Mouse (Mus musculus) heart, embryonic 14.5 days (tissue): ENCODE results near the gene Slc7a4. TPM values are rescaled to one million over a fixed set of nuclear protein-coding genes. Genes with fewer than 3 reads are reported as not detected.
"Not testable (repeated sequence)": the region's sequence is repeated elsewhere in the genome, so short reads cannot be mapped to it uniquely, and the experiment has no call there.

Experiments used
- ATAC-seq: fragments of 200-750 bp; cut with Nextera tagmentation; 2 replicates; pipeline ENCODE4 v1.8.0; 2017; ENCODE audit warnings: low read depth, moderate TSS enrichment; ENCODE audit not compliant: insufficient number of reproducible peaks, insufficient read depth, low FRiP score
- H3K27ac ChIP-seq, 2 experiments: fragments of 200-500 bp in 1 of 2; fragments of 300-500 bp in 1 of 2; sonication (generic) in 1 of 2; replicated peaks in 1 of 2; 2 replicates each; pipeline ENCODE4 v1.5.1; 2012 to 2014; ENCODE audit warnings: low read depth in 2 of 2, low read length in 2 of 2, control low read depth in 1 of 2, mild to moderate bottlenecking in 1 of 2, mixed read lengths in 1 of 2; ENCODE audit not compliant: control insufficient read depth in 1 of 2, insufficient read depth in 1 of 2
- H3K27me3 ChIP-seq: fragments of 300-500 bp; sonication (generic); 2 replicates; pipeline ENCODE4 v1.6.1; 2014; ENCODE audit warnings: mild to moderate bottlenecking, low read length, control low read depth; ENCODE audit not compliant: control insufficient read depth, insufficient read depth
- H3K36me3 ChIP-seq: fragments of 300-500 bp; sonication (generic); 2 replicates; pipeline ENCODE4 v1.6.1; 2014; ENCODE audit warnings: mild to moderate bottlenecking, control low read depth, low read length, mixed read lengths; ENCODE audit not compliant: control insufficient read depth, insufficient read depth
- H3K4me1 ChIP-seq, 2 experiments: fragments of 200-500 bp in 1 of 2; fragments of 300-500 bp in 1 of 2; sonication (generic) in 1 of 2; 2 replicates each; pipeline ENCODE4 v1.6.1; 2012 to 2014; ENCODE audit warnings: low read length in 2 of 2, control low read depth in 1 of 2, mixed read lengths in 1 of 2; ENCODE audit not compliant: control insufficient read depth in 2 of 2, insufficient read depth in 2 of 2
- H3K4me2 ChIP-seq: fragments of 300-500 bp; sonication (generic); 2 replicates; pipeline ENCODE4 v1.6.1; 2014; ENCODE audit warnings: mild to moderate bottlenecking, low read length
- H3K4me3 ChIP-seq, 2 experiments: fragments of 200-500 bp in 1 of 2; fragments of 300-500 bp in 1 of 2; sonication (generic) in 1 of 2; 2 replicates each; pipeline ENCODE4 v1.5.1; 2012 to 2014; ENCODE audit warnings: low read length in 2 of 2, mild to moderate bottlenecking in 2 of 2, control low read depth in 1 of 2, low read depth in 1 of 2, moderate library complexity in 1 of 2; ENCODE audit not compliant: control insufficient read depth in 1 of 2, insufficient read depth in 1 of 2
- H3K9ac ChIP-seq: fragments of 300-500 bp; sonication (generic); 2 replicates; pipeline ENCODE4 v1.6.1; 2014; ENCODE audit warnings: mild to moderate bottlenecking, low read length
- H3K9me3 ChIP-seq: fragments of 300-500 bp; sonication (generic); 2 replicates; pipeline ENCODE4 v1.6.1; 2016; ENCODE audit warnings: low read length, control low read depth; ENCODE audit not compliant: control insufficient read depth
- WGBS: fragments of 180-500 bp; shearing (Covaris S2); extraction: QIAGEN DNeasy Blood & Tissue Kit; methylation state at CpG from one replicate; pipeline ENCODE4 v1.1.7; 2014; 5-methylcytosine and 5-hydroxymethylcytosine counted together
- polyA plus RNA-seq: library from polyadenylated mRNA; unstranded; fragments of >200 nt; fragmentation: Nextera tagmentation; extraction: Ambion mirVana; gene quantifications from 2 replicates; pipeline ENCODE4 v1.2.1, GENCODE M21; 2014

Gene Slc7a4
- polyA plus RNA-seq, 1 experiment from 2014 or later = 12.8 TPM

GRCm38 (mm10) chr16:17561128-17561750, 21.8 kb downstream of the Slc7a4 start, which contains the start of gene Lrrc74b:
Gene Lrrc74b, minus strand, starts transcription at chr16:17561247.
- peak; percentile 68 for ATAC-seq
- H3K4me1 ChIP-seq = peaks cover 26 to 29% of the 10 kb centered on the region in 2 experiments
- H3K9me3 ChIP-seq = no peaks in the 10 kb centered on the region
- H3K27me3 ChIP-seq = no peaks in the 10 kb centered on the region
- peak within 1 kb of the TSS; percentile 61 for H3K9ac ChIP-seq
- H3K4me2 ChIP-seq = peak within 1 kb of the TSS; percentile 83
- WGBS = under 1% methylated on average over 22 of the region's 22 CpGs
- H3K36me3 ChIP-seq = no peaks in the 10 kb centered on the region
- H3K4me3 ChIP-seq = peak within 1 kb of the TSS; percentile 36 to 39
- peak within 1 kb of the TSS; percentile 64; a peak in 3 of 4 replicates for H3K27ac ChIP-seq

GRCm38 (mm10) chr16:17559396-17560027, 23.5 kb downstream of the Slc7a4 start:
- Histone ChIP-seq H3K9ac (no peak overlapping the region), H3K27me3 (no peaks in the 10 kb centered on the region), H3K36me3 (no peaks in the 10 kb centered on the region), H3K27ac (no peak overlapping the region; a peak in 1 of 4 replicates), H3K4me3 (no peak overlapping the region), H3K9me3 (no peaks in the 10 kb centered on the region), H3K4me2 (peak overlapping the region; percentile 51), H3K4me1 (peaks cover 31 to 39% of the 10 kb centered on the region in 2 experiments)
- no peak for ATAC-seq
- 58% methylated on average over 9 of the region's 9 CpGs for WGBS

GRCm38 (mm10) chr16:17558811-17559210, 24.2 kb downstream of the Slc7a4 start:
- 2% methylated on average over 5 of the region's 5 CpGs for WGBS
- H3K9ac ChIP-seq = peak overlapping the region; percentile 46

GRCm38 (mm10) chr16:17557947-17558480, 25.0 kb downstream of the Slc7a4 start:
- Histone ChIP-seq H3K4me3 (no peak overlapping the region), H3K9ac (peak overlapping the region; percentile 46), H3K27ac (peak overlapping the region in 1 of 2 experiments; percentile 19; a peak in 2 of 4 replicates)

More at GRCm38 (mm10) chr16:17558811-17559210, 24.2 kb downstream of the Slc7a4 start:
- ATAC-seq = no peak
- H3K4me2 ChIP-seq = peak overlapping the region; percentile 51
- peaks cover 37 to 46% of the 10 kb centered on the region in 2 experiments for H3K4me1 ChIP-seq
- H3K27ac ChIP-seq = peak overlapping the region in 1 of 2 experiments; percentile 24; a peak in 3 of 4 replicates
- no peaks in the 10 kb centered on the region for H3K9me3 ChIP-seq
- no peaks in the 10 kb centered on the region for H3K36me3 ChIP-seq
- no peaks in the 10 kb centered on the region for H3K27me3 ChIP-seq
- no peak overlapping the region for H3K4me3 ChIP-seq

GRCm38 (mm10) chr16:17556907-17557306, 26.1 kb downstream of the Slc7a4 start:
- H3K27me3 ChIP-seq = no peaks in the 10 kb centered on the region
- 63% methylated on average over 4 of the region's 4 CpGs for WGBS
- no peak overlapping the region for H3K4me2 ChIP-seq
- H3K4me3 ChIP-seq = no peak overlapping the region
- no peak overlapping the region for H3K9ac ChIP-seq
- no peak overlapping the region for H3K27ac ChIP-seq
- peaks cover 36 to 46% of the 10 kb centered on the region in 2 experiments for H3K4me1 ChIP-seq
- no peaks in the 10 kb centered on the region for H3K36me3 ChIP-seq
- no peak for ATAC-seq
- no peaks in the 10 kb centered on the region for H3K9me3 ChIP-seq

More at GRCm38 (mm10) chr16:17557947-17558480, 25.0 kb downstream of the Slc7a4 start:
- Histone ChIP-seq H3K9me3 (no peaks in the 10 kb centered on the region), H3K27me3 (no peaks in the 10 kb centered on the region), H3K4me2 (peak overlapping the region; percentile 51), H3K4me1 (peaks cover 39 to 49% of the 10 kb centered on the region in 2 experiments), H3K36me3 (no peaks in the 10 kb centered on the region)
- WGBS = 4% methylated on average over 5 of the region's 5 CpGs
- no peak for ATAC-seq

- Histone ChIP-seq H3K9me3 (no peaks in the 10 kb centered on the region), H3K4me1 (peaks cover 29 to 38% of the 10 kb centered on the region in 2 experiments), H3K9ac (no peak overlapping the region), H3K36me3 (no peaks in the 10 kb centered on the region), H3K4me3 (no peak overlapping the region), H3K27me3 (no peaks in the 10 kb centered on the region), H3K4me2 (no peak overlapping the region), H3K27ac (no peak overlapping the region)
- no peak for ATAC-seq
- WGBS = 86% methylated on average over 4 of the region's 4 CpGs
Measured at GRCm38 (mm10) chr16:17556180-17556579, 26.8 kb downstream of the Slc7a4 start.

- Histone ChIP-seq H3K4me2 (peak overlapping the region; percentile 62), H3K4me3 (peak overlapping the region in 1 of 2 experiments; percentile 33; a peak in 1 of 4 replicates), H3K27ac (peak overlapping the region; percentile 77 to 83), H3K4me1 (peaks cover 26 to 33% of the 10 kb centered on the region in 2 experiments), H3K9ac (peak overlapping the region; percentile 44; the same call in 1 of the 2 replicates)
- not testable (repeated sequence) for H3K36me3 ChIP-seq, H3K9me3 ChIP-seq, ATAC-seq, H3K27me3 ChIP-seq
- 18% methylated on average over 4 of the region's 4 CpGs for WGBS
Measured at GRCm38 (mm10) chr16:17554702-17555101, 28.3 kb downstream of the Slc7a4 start.
